Mouse (Mus musculus) bone marrow macrophage, adult 2 months (primary cell): ENCODE measurements around the gene Rps8. TPM values are rescaled to one million over a fixed set of nuclear protein-coding genes. Genes with fewer than 3 reads are reported as not detected.

Experiments
- H3K27ac ChIP-seq: 2 replicates; pipeline ENCODE4 v1.5.1; 2012; ENCODE audit warnings: low read depth, low read length; ENCODE audit not compliant: insufficient read depth
- H3K4me1 ChIP-seq: 2 replicates; pipeline ENCODE4 v1.6.1; 2012; ENCODE audit warnings: low read length; ENCODE audit not compliant: control insufficient read depth, insufficient read depth
- H3K4me3 ChIP-seq: 2 replicates; pipeline ENCODE4 v1.5.1; 2012; ENCODE audit warnings: mild to moderate bottlenecking, low read length, moderate library complexity; ENCODE audit not compliant: insufficient read depth
- CTCF ChIP-seq: IDR thresholded peaks from 2 replicates; pipeline ENCODE4 v1.5.1; 2012; ENCODE audit warnings: low read depth, mild to moderate bottlenecking, low read length, moderate library complexity
- POLR2A ChIP-seq: IDR thresholded peaks from 2 replicates; pipeline ENCODE4 v1.6.1; 2012; ENCODE audit warnings: mild to moderate bottlenecking, low read depth, low read length, borderline replicate concordance
- polyA plus RNA-seq: library from polyadenylated mRNA; stranded (reverse); fragments of >200 nt; gene quantifications from 2 replicates; pipeline ENCODE4 v1.2.4, GENCODE M21; 2012; ENCODE audit not compliant: missing spikeins, insufficient read depth, insufficient read length

Rps8 gene
- polyA plus RNA-seq, 1 experiment = 1,158 TPM

DNA sequence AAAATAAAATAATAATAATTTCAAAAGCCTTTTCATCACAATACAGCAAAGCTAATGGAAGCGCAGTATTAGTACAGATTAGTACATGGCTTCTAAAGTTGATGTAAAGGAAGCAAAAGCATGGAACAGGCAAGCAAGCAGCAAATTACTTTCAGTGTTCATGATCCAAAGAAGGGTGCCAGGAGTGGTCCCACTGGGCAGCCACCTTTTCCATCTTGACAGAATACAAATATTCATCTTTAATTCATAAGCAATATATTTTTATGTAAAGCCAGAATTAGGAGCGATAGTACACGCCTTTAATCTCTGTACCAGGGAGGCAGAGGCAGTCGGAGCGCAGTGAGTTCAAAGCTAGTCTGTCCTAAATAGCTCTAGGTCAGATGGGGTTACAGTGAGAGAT, 36.4 kb downstream of the Rps8 start:
- H3K4me1 ChIP-seq = peaks cover 33% of the 10 kb centered on the region
- no peak for TF ChIP-seq POLR2A
- TF ChIP-seq CTCF = no peak
- H3K4me3 ChIP-seq = peak overlapping the region; percentile 59
- no peak overlapping the region for H3K27ac ChIP-seq

GRCm38 (mm10) chr4:117117931-117118330, 38.1 kb downstream of the Rps8 start:
- Histone ChIP-seq H3K4me1 (peaks cover 22% of the 10 kb centered on the region), H3K4me3 (no peak overlapping the region), H3K27ac (no peak overlapping the region)
- TF ChIP-seq POLR2A (no peak), CTCF (no peak)

GRCm38 (mm10) chr4:117115592-117115991, 40.5 kb downstream of the Rps8 start:
- TF ChIP-seq CTCF (no peak), POLR2A (no peak)
- Histone ChIP-seq H3K4me3 (no peak overlapping the region), H3K27ac (no peak overlapping the region), H3K4me1 (peaks cover 9% of the 10 kb centered on the region)

DNA sequence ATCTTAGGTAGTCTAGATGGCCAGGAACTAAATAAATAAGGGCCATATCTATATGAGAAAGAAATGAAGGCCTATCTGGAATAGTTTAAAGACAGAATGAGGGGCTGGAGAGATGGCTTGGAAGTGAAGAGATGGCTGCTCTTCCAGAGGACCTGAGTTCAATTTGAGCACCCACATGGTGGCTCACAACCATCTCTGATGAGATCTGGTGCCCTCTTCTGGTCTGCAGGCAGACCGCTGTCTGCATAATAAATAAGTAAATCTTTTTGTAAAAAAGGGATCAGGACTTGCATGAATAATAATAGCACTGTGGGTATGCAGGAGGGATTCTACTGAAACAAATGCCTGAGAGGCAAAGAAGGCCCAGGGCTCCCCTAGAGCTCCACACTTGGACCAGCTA, 42.8 kb downstream of the Rps8 start:
- TF ChIP-seq CTCF (no peak), POLR2A (no peak)
- Histone ChIP-seq H3K4me1 (peaks cover 3% of the 10 kb centered on the region; the same call in 1 of the 2 replicates), H3K4me3 (no peak overlapping the region), H3K27ac (no peak overlapping the region)

- TF ChIP-seq POLR2A (no peak), CTCF (no peak)
- no peak overlapping the region for H3K4me3 ChIP-seq
- H3K27ac ChIP-seq = no peak overlapping the region
- H3K4me1 ChIP-seq = no peaks in the 10 kb centered on the region
Observed at GRCm38 (mm10) chr4:117110985-117111384, 45.1 kb downstream of the Rps8 start.

- Histone ChIP-seq H3K27ac (no peak overlapping the region), H3K4me1 (no peaks in the 10 kb centered on the region), H3K4me3 (no peak overlapping the region)
- TF ChIP-seq CTCF (no peak), POLR2A (no peak)
Observed at GRCm38 (mm10) chr4:117110249-117110648, 45.8 kb downstream of the Rps8 start.

DNA sequence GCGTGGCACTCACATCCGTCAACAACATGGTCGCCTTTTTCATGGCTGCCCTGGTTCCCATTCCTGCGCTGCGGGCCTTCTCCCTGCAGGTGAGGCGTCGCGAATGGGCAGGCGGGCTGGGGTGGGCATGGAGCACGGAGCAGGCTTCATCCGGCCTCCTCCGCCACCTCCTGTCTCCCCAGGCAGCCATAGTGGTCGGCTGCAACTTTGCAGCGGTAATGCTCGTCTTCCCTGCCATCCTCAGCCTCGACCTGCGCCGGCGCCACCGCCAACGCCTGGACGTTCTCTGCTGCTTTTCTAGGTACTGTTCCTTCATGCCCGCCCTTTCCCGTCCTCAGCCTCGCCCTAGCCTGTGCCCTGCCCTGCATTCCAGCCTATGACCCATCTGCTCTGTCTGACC, 46.7 kb downstream of the Rps8 start:
- H3K4me1 ChIP-seq = no peaks in the 10 kb centered on the region
- TF ChIP-seq POLR2A = no peak
- no peak overlapping the region for H3K27ac ChIP-seq
- H3K4me3 ChIP-seq = no peak overlapping the region

DNA sequence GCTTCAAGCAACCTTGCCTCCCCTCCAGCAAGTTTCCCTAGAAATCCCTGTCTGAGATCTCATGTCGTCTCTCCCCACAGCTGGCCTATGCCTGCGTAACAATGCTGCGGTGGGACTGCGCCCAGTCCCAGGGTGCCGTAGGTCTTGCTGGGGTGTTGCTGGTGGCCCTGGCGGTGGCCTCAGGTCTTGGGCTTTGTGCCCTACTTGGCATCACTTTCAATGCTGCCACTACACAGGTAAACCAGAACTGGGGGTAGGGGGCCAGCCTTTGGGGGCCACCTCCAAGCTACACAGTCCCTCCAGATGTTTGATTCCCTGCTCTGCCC, 47.6 kb downstream of the Rps8 start:
- no peaks in the 10 kb centered on the region for H3K4me1 ChIP-seq
- TF ChIP-seq CTCF (no peak), POLR2A (no peak)
- H3K27ac ChIP-seq = no peak overlapping the region
- H3K4me3 ChIP-seq = no peak overlapping the region

DNA sequence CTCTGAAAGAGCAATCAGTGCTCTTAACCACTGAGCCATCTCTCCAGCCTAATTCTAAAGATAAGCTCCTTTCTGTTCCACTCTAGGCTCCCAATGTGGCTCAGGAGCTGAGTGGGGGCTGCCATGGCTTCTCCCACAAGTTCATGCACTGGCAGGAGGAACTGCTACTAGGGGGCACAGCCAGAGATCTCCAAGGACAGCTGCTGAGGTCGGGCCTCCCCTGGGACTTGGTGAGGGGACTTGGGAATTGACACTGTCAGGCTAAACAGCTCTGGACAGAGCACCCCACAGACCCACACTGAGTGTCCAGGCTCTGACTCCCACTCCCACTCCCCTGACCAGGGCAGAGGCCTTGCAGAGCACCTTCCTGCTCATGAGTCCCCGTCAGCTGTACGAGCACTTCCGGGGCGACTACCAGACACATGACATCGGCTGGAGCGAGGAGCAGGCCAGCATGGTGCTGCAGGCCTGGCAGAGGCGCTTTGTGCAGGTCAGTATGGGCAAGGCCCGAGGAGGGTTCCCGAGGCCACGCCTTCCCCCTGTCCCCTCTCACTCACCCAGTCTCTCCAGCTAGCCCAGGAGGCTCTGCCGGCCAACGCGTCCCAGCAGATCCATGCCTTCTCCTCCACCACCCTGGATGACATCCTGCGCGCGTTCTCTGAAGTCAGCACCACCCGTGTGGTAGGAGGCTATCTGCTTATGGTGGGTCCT, 48.1 kb downstream of the Rps8 start:
- TF ChIP-seq POLR2A (no peak), CTCF (no peak)

GRCm38 (mm10) chr4:117105127-117105526, 50.9 kb downstream of the Rps8 start:
- no peak for TF ChIP-seq POLR2A
- no peak for TF ChIP-seq CTCF
- Histone ChIP-seq H3K4me3 (no peak overlapping the region), H3K27ac (no peak overlapping the region), H3K4me1 (peaks cover 4% of the 10 kb centered on the region; the same call in 1 of the 2 replicates)

More for the DNA sequence above, 48.1 kb downstream of the Rps8 start:
- Histone ChIP-seq H3K4me3 (no peak overlapping the region), H3K27ac (no peak overlapping the region), H3K4me1 (no peaks in the 10 kb centered on the region)
